Mouse (Mus musculus) embryonic facial prominence, embryonic 11.5 days (tissue): ENCODE results near the gene Ppp2r5e. TPM values are rescaled to one million over a fixed set of nuclear protein-coding genes. Genes with fewer than 3 reads are reported as not detected.

Experiments
- ATAC-seq: fragments of 200-750 bp; cut with Nextera tagmentation; replicated peaks from 2 replicates; pipeline ENCODE4 v1.8.0; 2017; ENCODE audit warnings: low read depth; ENCODE audit not compliant: insufficient number of reproducible peaks, low FRiP score, low TSS enrichment
- DNase-seq: peaks from one replicate; pipeline ENCODE4 v3.0.0-alpha.2; 2015; ENCODE audit warnings: low spot score
- H3K27ac ChIP-seq: fragments of 300-500 bp; sonication (generic); replicated peaks from 2 replicates; pipeline ENCODE4 v1.5.1; 2014; ENCODE audit warnings: mild to moderate bottlenecking, low read depth, low read length, control low read depth
- H3K27me3 ChIP-seq: fragments of 300-500 bp; sonication (generic); 2 replicates; pipeline ENCODE4 v1.6.1; 2014; ENCODE audit warnings: mild to moderate bottlenecking, low read length, moderate library complexity, mixed read lengths; ENCODE audit not compliant: control insufficient read depth, insufficient read depth
- H3K36me3 ChIP-seq: fragments of 300-500 bp; sonication (generic); replicated peaks from 2 replicates; pipeline ENCODE4 v1.6.1; 2014; ENCODE audit warnings: low read depth, mild to moderate bottlenecking, low read length, moderate library complexity, mixed read lengths; ENCODE audit not compliant: control insufficient read depth, insufficient read depth
- H3K4me1 ChIP-seq: fragments of 300-500 bp; sonication (generic); 2 replicates; pipeline ENCODE4 v1.6.1; 2014; ENCODE audit warnings: low read length, mixed read lengths; ENCODE audit not compliant: control insufficient read depth, insufficient read depth
- H3K4me2 ChIP-seq: fragments of 300-500 bp; sonication (generic); 2 replicates; pipeline ENCODE4 v1.6.1; 2014; ENCODE audit warnings: low read depth, mild to moderate bottlenecking, control low read depth, low read length, moderate library complexity
- H3K4me3 ChIP-seq: fragments of 300-500 bp; sonication (generic); 2 replicates; pipeline ENCODE4 v1.5.1; 2014; ENCODE audit warnings: low read depth, low read length, control low read depth
- H3K9ac ChIP-seq: fragments of 300-500 bp; sonication (generic); replicated peaks from 2 replicates; pipeline ENCODE4 v1.6.1; 2014; ENCODE audit warnings: mild to moderate bottlenecking, control low read depth, low read length
- H3K9me3 ChIP-seq: fragments of 300-500 bp; sonication (generic); replicated peaks from 2 replicates; pipeline ENCODE4 v1.6.1; 2016; ENCODE audit warnings: mild to moderate bottlenecking, low read length, inconsistent platforms, mixed read lengths; ENCODE audit not compliant: control insufficient read depth
- WGBS: fragments of 180-500 bp; shearing (Covaris S2); extraction: QIAGEN DNeasy Blood & Tissue Kit; methylation state at CpG from one replicate; pipeline ENCODE4 v1.1.7; 2014; 5-methylcytosine and 5-hydroxymethylcytosine counted together
- polyA plus RNA-seq: library from polyadenylated mRNA; unstranded; fragments of >200 nt; fragmentation: Nextera tagmentation; extraction: Ambion mirVana; gene quantifications from 2 replicates; pipeline ENCODE4 v1.2.1, GENCODE M21; 2014

Gene Ppp2r5e
- polyA plus RNA-seq, 1 experiment from 2014 or later = 18.7 TPM

DNA sequence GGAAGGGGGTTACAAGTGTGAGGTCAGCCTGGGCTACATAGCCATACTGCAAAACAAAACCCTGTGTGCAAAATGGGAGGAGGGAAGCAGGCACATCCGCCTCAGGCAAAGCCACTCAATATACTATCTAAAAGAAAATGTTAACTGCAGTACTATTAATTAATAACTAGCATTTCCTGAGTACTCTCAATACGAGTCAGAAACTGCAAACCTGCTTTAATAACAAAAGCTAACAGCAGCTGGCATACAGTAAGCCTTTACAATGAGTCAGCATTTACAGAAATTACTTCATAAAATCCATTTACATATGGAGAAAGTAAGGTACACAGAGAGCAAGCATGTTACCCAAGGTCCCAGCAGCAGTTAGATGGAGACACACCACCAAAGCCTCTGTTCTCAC, 64.2 kb downstream of the Ppp2r5e start:
- no peaks in the 10 kb centered on the region for H3K27me3 ChIP-seq
- no peak overlapping the region for H3K4me3 ChIP-seq
- H3K9ac ChIP-seq = no peak overlapping the region
- no peaks in the 10 kb centered on the region for H3K9me3 ChIP-seq
- DNase-seq (no peak), ATAC-seq (no peak)
- H3K4me1 ChIP-seq = no peaks in the 10 kb centered on the region
- no peak overlapping the region for H3K4me2 ChIP-seq
- no peaks in the 10 kb centered on the region for H3K36me3 ChIP-seq
- H3K27ac ChIP-seq = no peak overlapping the region
- WGBS = 82% methylated on average over 2 of the region's 2 CpGs

DNA sequence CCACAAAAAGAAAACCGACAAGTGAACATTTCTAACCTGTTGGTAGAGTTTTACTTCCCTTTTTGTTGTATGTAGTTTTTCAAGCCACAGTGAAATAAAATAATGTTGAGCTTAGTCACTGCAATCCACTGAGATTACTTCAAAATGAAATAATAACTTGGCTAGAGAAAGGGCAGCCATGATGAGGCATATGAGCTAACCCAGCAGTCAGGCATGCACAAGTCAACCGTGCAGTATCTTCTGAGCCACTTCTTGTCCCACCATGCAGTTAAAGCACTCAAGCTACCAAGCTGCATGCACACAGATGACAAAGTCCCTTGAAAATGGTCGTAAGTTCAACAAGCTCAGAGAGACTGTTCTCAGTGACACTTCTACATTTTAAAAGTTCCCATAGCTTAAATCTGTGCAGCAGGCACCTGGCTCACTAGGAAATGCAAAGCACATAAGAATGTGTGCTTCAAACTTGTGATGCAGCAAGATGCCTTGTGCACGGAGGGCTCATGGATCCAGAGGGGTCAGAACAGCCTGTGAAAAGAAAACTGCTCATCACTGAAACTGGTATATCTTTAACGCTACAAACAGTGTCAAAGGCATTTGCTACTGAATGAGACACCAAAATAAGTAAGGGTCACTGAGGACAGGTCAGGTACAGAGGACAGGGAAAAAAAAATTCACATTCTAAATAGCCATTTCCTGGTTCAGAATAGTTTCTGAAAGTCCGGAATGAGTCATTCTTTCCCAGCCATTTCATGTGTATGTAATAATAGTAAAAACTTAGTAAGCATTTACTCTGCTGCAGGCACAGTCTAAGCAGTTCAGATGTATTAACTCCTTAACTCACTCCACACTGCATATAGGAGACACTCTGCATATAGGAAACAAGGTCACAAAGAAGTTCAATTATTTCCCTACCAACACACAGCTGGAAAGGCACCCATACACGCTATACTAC, 66.9 kb downstream of the Ppp2r5e start:
- no peaks in the 10 kb centered on the region for H3K27me3 ChIP-seq
- no peak overlapping the region for H3K27ac ChIP-seq
- H3K4me3 ChIP-seq = no peak overlapping the region
- no peaks in the 10 kb centered on the region for H3K9me3 ChIP-seq
- DNase-seq (no peak), ATAC-seq (no peak)
- no peak overlapping the region for H3K4me2 ChIP-seq
- 82% methylated on average over 7 of the region's 7 CpGs for WGBS
- H3K36me3 ChIP-seq = no peaks in the 10 kb centered on the region
- H3K4me1 ChIP-seq = no peaks in the 10 kb centered on the region
- no peak overlapping the region for H3K9ac ChIP-seq

DNA sequence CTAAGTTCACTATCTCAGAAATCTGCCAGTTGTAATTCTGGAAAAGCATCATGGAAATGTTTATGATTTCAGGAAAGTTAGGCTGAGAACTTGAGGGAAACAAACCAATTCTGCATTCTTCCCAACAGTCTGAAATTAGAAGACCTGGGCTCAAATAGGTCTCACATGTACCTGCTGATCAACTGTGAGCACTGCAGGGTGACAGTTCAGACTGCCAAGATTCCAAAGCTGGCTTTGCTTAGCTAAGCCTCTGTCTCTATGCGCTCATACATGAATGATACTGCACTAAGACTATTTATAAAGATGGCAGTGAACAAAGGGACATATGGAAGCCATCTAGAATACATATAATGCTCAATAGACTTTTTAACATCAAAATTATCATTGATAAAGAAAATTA, 67.7 kb downstream of the Ppp2r5e start:
- ATAC-seq = no peak
- no peak overlapping the region for H3K27ac ChIP-seq
- H3K36me3 ChIP-seq = no peaks in the 10 kb centered on the region
- WGBS = 94% methylated on average over 1 of the region's 1 CpGs
- no peak overlapping the region for H3K4me3 ChIP-seq
- H3K4me1 ChIP-seq = no peaks in the 10 kb centered on the region
- H3K4me2 ChIP-seq = no peak overlapping the region
- no peak for DNase-seq
- H3K27me3 ChIP-seq = no peaks in the 10 kb centered on the region
- H3K9me3 ChIP-seq = no peaks in the 10 kb centered on the region
- no peak overlapping the region for H3K9ac ChIP-seq

DNA sequence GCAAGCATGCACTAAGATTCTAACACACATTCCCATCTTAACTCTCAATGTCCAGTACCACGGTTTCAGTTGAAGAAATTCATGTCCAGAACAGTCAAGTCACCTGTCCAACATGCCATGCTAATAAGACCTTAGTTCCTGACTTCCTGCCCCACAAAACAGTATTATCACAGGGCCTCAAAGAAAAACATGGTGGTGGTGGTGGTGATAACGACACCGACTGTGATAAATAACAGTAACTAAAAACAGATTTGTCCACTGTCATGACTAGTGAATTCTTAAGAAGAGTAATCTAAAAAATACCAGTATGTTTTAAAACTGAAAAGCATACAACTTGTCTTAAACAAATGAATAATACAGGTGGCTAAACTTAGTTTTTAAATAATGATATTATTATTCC, 71.8 kb downstream of the Ppp2r5e start:
- H3K36me3 ChIP-seq = no peaks in the 10 kb centered on the region
- H3K9me3 ChIP-seq = no peaks in the 10 kb centered on the region
- no peaks in the 10 kb centered on the region for H3K4me1 ChIP-seq
- DNase-seq (no peak), ATAC-seq (no peak)
- no peak overlapping the region for H3K4me2 ChIP-seq
- H3K27ac ChIP-seq = no peak overlapping the region
- no peak overlapping the region for H3K9ac ChIP-seq
- 70% methylated on average over 3 of the region's 3 CpGs for WGBS
- no peak overlapping the region for H3K4me3 ChIP-seq
- H3K27me3 ChIP-seq = no peaks in the 10 kb centered on the region

DNA sequence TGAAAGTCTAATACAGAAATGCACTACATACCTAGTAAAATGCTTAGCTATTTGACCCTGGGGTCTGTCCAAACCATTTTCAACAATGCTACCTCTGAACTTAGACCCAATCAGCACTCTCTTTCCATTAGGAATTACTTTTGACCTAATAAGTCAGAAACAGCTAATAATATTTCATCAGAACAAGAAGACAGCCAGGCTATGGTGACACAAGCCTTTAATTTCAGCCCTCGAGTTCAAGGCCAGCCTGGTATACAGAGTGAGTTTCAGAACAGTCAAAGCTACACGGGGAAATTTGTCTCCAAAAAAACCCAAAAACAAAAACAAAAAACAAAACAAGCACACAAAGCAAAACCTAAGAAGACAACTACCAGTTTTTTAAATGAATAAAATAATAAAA, 73.1 kb downstream of the Ppp2r5e start:
- Histone ChIP-seq H3K9ac (no peak overlapping the region), H3K4me1 (no peaks in the 10 kb centered on the region), H3K36me3 (no peaks in the 10 kb centered on the region), H3K9me3 (no peaks in the 10 kb centered on the region), H3K4me3 (no peak overlapping the region), H3K27ac (no peak overlapping the region), H3K4me2 (no peak overlapping the region), H3K27me3 (no peaks in the 10 kb centered on the region)
- 85% methylated on average over 2 of the region's 2 CpGs for WGBS
- DNase-seq (no peak), ATAC-seq (no peak)

DNA sequence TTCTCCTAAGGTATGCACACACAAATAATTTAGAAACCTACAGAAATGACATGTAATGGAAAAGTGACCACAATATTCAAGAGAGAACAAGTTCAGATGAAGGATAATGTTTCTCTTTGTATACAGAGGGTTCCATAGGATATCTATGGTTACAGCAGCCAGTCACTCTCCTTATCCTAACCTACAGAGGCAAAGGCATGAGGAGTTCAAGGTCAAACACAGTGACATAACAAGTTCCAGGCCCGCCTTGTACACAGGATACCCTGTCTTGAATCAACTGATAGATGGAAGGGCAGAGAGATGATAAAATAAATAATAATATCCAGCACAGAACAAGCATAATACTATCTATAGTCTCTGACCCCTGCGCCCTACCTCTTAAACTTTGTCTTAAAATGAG, 73.7 kb downstream of the Ppp2r5e start:
- no peak overlapping the region for H3K27ac ChIP-seq
- no peak overlapping the region for H3K4me2 ChIP-seq
- H3K36me3 ChIP-seq = no peaks in the 10 kb centered on the region
- 85% methylated on average over 2 of the region's 2 CpGs for WGBS
- H3K4me3 ChIP-seq = no peak overlapping the region
- no peaks in the 10 kb centered on the region for H3K4me1 ChIP-seq
- no peaks in the 10 kb centered on the region for H3K27me3 ChIP-seq
- DNase-seq (no peak), ATAC-seq (no peak)
- H3K9me3 ChIP-seq = no peaks in the 10 kb centered on the region
- no peak overlapping the region for H3K9ac ChIP-seq

DNA sequence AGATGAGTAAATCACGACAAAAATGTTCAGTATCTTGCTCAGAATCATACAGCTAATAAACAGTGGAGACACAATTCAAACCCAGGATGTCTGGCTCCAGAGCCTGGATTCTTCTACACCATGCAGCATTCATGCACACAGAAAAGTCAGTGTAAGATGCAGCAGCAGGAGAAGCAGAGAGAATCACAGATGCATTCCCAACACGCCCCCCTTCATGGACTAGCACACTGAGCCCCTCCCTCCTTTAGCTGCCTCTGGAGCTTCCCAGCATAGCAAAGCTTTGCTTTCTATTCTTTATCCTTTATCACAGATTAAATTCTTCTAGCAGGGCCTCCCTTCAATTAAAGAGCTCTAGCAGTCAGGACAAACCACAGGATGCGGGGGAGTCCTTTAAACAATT, 75.7 kb downstream of the Ppp2r5e start:
- ATAC-seq (no peak), DNase-seq (no peak)
- 79% methylated on average over 3 of the region's 3 CpGs for WGBS
- Histone ChIP-seq H3K9ac (no peak overlapping the region), H3K4me2 (no peak overlapping the region), H3K9me3 (no peaks in the 10 kb centered on the region), H3K27me3 (no peaks in the 10 kb centered on the region), H3K36me3 (no peaks in the 10 kb centered on the region), H3K4me3 (no peak overlapping the region), H3K27ac (no peak overlapping the region), H3K4me1 (no peaks in the 10 kb centered on the region)

DNA sequence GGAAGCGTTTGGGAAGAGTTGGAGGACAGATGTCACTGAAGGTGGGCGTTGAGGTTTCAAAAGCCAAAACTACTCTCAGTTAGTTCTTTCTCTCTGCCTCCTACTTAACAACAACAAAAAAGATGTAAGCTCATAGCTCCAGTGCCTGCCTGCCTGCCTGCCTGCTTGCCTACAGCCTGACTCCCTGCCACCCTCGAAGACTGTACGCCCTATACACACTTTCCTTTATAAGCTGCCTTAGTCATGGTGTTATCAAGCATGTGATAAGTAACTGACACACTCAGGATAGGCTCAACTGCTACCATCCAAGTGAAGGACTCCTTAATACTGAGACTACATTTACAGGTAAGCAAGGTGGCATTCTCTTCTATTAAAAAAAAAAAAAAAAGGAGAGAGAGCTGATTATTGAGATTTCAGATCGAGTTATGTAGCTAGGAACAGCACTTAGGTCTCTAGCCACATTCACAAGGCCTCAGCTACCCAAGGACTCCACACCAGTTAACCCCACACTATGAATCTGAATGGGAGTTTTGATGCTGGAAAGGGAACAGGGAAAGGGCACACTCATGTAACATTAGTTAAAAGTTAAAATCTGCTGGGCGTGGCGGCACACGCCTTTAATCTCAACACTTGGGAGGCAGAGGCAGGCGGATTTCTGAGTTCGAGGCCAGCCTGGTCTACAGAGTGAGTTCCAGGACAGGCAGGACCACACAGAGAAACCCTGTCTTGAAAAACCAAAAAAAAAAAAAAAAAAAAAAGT, 76.7 kb downstream of the Ppp2r5e start:
- Histone ChIP-seq H3K4me1 (no peaks in the 10 kb centered on the region), H3K27me3 (no peaks in the 10 kb centered on the region), H3K27ac (no peak overlapping the region), H3K4me2 (no peak overlapping the region), H3K36me3 (no peaks in the 10 kb centered on the region), H3K9me3 (no peaks in the 10 kb centered on the region), H3K4me3 (no peak overlapping the region), H3K9ac (no peak overlapping the region)
- no peak for DNase-seq
- no peak for ATAC-seq
- WGBS = 93% methylated on average over 10 of the region's 10 CpGs
